Mouse (Mus musculus) bone marrow macrophage, adult 2 months (primary cell): ENCODE results near the gene Atp6v0d1. TPM values are rescaled to one million over a fixed set of nuclear protein-coding genes. Genes with fewer than 3 reads are reported as not detected.

ENCODE experiments used
- H3K27ac ChIP-seq: 2 replicates; pipeline ENCODE4 v1.5.1; 2012; ENCODE audit warnings: low read depth, low read length; ENCODE audit not compliant: insufficient read depth
- H3K4me1 ChIP-seq: 2 replicates; pipeline ENCODE4 v1.6.1; 2012; ENCODE audit warnings: low read length; ENCODE audit not compliant: control insufficient read depth, insufficient read depth
- H3K4me3 ChIP-seq: 2 replicates; pipeline ENCODE4 v1.5.1; 2012; ENCODE audit warnings: mild to moderate bottlenecking, low read length, moderate library complexity; ENCODE audit not compliant: insufficient read depth
- CTCF ChIP-seq: IDR thresholded peaks from 2 replicates; pipeline ENCODE4 v1.5.1; 2012; ENCODE audit warnings: low read depth, mild to moderate bottlenecking, low read length, moderate library complexity
- POLR2A ChIP-seq: IDR thresholded peaks from 2 replicates; pipeline ENCODE4 v1.6.1; 2012; ENCODE audit warnings: mild to moderate bottlenecking, low read depth, low read length, borderline replicate concordance
- polyA plus RNA-seq: library from polyadenylated mRNA; stranded (reverse); fragments of >200 nt; gene quantifications from 2 replicates; pipeline ENCODE4 v1.2.4, GENCODE M21; 2012; ENCODE audit not compliant: missing spikeins, insufficient read depth, insufficient read length

Gene Atp6v0d1
- polyA plus RNA-seq, 1 experiment, result 186 TPM

- TF ChIP-seq CTCF, result no peak
- no peak overlapping the region for H3K27ac ChIP-seq
- no peak overlapping the region for H3K4me3 ChIP-seq
- peaks cover 6% of the 10 kb centered on the region; the same call in 1 of the 2 replicates for H3K4me1 ChIP-seq
Observed at GRCm38 (mm10) chr8:105522890-105523289, 43.0 kb downstream of the Atp6v0d1 start.

- no peak overlapping the region for H3K27ac ChIP-seq
- TF ChIP-seq CTCF (no peak), POLR2A (no peak)
- H3K4me3 ChIP-seq, result no peak overlapping the region
- H3K4me1 ChIP-seq, result peaks cover 6% of the 10 kb centered on the region; the same call in 1 of the 2 replicates
Observed at GRCm38 (mm10) chr8:105521995-105522769, 43.7 kb downstream of the Atp6v0d1 start.

- Histone ChIP-seq H3K4me3 (no peak overlapping the region), H3K4me1 (peaks cover 3% of the 10 kb centered on the region; the same call in 1 of the 2 replicates), H3K27ac (no peak overlapping the region)
- TF ChIP-seq POLR2A, result no peak
- no peak for TF ChIP-seq CTCF
Observed at GRCm38 (mm10) chr8:105521061-105521460, 44.8 kb downstream of the Atp6v0d1 start.

DNA sequence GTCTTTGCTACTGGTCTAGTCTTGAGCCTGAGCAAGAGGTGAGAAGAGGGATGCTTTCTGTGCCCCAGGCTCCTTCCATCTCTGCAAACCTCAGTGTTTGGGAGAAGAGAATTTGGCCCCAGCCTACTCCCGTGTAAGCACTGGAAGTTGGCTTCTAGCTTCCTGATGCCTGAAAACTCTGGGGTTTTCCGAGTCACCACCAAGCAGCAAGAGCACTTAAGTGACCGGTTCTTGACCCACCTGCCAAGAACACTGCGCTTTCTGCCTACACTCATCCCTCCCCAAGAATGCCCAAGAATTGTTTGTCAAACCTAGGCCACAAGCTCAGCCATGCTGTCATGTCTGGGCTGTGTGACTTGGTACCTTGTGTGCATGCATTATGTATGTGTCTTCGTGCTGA, 45.3 kb downstream of the Atp6v0d1 start:
- Histone ChIP-seq H3K4me3 (no peak overlapping the region), H3K4me1 (0 out of 2 replicates have a peak, but pooled peaks cover 3% of the 10 kb centered on the region), H3K27ac (no peak overlapping the region)
- TF ChIP-seq POLR2A, result no peak
- TF ChIP-seq CTCF, result no peak

- no peak for TF ChIP-seq CTCF
- TF ChIP-seq POLR2A, result no peak
- Histone ChIP-seq H3K4me3 (no peak overlapping the region), H3K4me1 (peaks cover 8% of the 10 kb centered on the region)
Observed at GRCm38 (mm10) chr8:105519591-105519990, 46.3 kb downstream of the Atp6v0d1 start.

DNA sequence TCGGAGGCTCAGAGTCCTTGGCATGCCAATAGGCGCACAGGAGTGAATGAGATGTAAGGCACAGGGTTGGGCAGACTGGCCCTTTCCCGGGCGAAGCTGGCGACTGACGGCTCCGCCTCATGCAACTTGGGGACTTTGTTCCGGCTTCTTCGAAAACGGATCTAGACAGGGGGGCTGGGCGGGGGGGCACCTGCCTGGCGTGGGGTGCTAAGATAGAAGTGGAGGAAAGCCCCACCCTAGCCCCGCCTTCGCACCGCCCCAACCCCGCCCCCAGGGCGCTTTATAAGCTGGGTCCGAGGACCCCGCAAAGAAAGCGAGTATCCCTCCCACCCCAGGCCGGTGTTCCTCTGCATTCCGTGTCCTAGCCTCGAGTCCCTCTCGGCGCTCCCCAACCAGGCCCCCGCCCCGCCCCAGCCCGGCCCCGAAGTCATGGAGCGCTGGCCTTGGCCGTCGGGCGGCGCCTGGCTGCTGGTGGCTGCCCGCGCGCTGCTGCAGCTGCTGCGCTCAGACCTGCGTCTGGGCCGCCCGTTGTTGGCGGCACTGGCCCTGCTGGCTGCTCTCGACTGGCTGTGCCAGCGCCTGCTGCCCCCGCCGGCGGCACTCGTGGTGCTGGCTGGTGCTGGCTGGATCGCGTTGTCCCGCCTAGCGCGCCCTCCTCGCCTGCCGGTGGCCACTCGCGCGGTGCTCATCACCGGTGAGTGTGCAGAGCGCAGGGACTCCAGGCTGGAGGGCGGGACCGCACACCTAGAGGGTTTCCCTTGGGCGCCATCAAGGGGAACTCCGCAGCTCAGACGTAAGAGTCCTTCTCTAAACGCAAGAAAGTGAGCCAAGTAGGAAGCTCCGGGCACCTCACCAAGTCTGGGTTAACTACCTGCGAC, 47.2 kb downstream of the Atp6v0d1 start, which contains the start of gene Hsd11b2:
Hsd11b2 (plus strand) TSS at position 320 of the 878 bp plus-strand sequence.
- H3K4me1 ChIP-seq, result peaks cover 12% of the 10 kb centered on the region
- TF ChIP-seq POLR2A (no peak), CTCF (no peak)
- peak within 1 kb of the TSS; percentile 58 for H3K4me3 ChIP-seq
- H3K27ac ChIP-seq, result no peak within 1 kb of the TSS

More at GRCm38 (mm10) chr8:105519591-105519990, 46.3 kb downstream of the Atp6v0d1 start:
- no peak overlapping the region for H3K27ac ChIP-seq

GRCm38 (mm10) chr8:105517346-105517745, 48.5 kb downstream of the Atp6v0d1 start:
- no peak overlapping the region for H3K27ac ChIP-seq
- H3K4me1 ChIP-seq, result peaks cover 12% of the 10 kb centered on the region
- TF ChIP-seq POLR2A, result no peak
- no peak for TF ChIP-seq CTCF
- H3K4me3 ChIP-seq, result no peak overlapping the region

GRCm38 (mm10) chr8:105516018-105516645, 49.7 kb downstream of the Atp6v0d1 start:
- TF ChIP-seq POLR2A (no peak), CTCF (peak; percentile 56)
- H3K4me1 ChIP-seq, result peaks cover 12% of the 10 kb centered on the region

GRCm38 (mm10) chr8:105514656-105515055, 51.2 kb downstream of the Atp6v0d1 start:
- no peak for TF ChIP-seq POLR2A
- TF ChIP-seq CTCF, result no peak
- no peak overlapping the region for H3K27ac ChIP-seq
- no peak overlapping the region for H3K4me3 ChIP-seq
- H3K4me1 ChIP-seq, result peaks cover 20% of the 10 kb centered on the region

More at GRCm38 (mm10) chr8:105516018-105516645, 49.7 kb downstream of the Atp6v0d1 start:
- Histone ChIP-seq H3K4me3 (no peak overlapping the region), H3K27ac (no peak overlapping the region)

GRCm38 (mm10) chr8:105514194-105514593, 51.7 kb downstream of the Atp6v0d1 start:
- TF ChIP-seq POLR2A (no peak), CTCF (no peak)
- Histone ChIP-seq H3K27ac (no peak overlapping the region), H3K4me1 (peaks cover 24% of the 10 kb centered on the region), H3K4me3 (no peak overlapping the region)
